Mouse (Mus musculus): ENCODE data around the gene Rapgef3.

Rapgef3 gene

DNA sequence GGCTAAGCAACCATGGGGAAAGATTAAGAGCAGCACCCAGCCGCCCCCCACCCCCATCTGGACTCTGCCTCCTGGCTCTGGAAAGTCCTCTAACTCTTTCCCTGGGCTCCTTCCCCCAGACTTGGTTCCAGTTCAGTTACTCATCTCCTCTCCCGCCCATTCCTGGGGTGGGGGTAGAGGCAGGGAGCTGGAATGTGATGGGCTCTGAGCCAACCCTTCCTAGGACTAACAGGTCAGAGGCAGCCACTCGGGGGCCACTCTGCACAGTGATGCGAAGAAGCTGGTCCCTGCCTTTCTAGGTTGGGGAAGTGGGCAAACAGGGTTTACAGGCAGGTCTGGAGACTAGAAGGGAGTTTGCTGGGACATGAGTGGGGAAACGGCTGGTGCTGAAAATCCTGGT, 5.3 kb upstream of the Rapgef3 start:
- no peak for DNase-seq (ENCODE audit: low read depth, low spot score)

- no peak for DNase-seq (ENCODE audit: low read depth, low spot score)
These were observed 2.5 kb upstream of the Rapgef3 start for GRCm38 (mm10) chr15:97770280-97770679.

DNA sequence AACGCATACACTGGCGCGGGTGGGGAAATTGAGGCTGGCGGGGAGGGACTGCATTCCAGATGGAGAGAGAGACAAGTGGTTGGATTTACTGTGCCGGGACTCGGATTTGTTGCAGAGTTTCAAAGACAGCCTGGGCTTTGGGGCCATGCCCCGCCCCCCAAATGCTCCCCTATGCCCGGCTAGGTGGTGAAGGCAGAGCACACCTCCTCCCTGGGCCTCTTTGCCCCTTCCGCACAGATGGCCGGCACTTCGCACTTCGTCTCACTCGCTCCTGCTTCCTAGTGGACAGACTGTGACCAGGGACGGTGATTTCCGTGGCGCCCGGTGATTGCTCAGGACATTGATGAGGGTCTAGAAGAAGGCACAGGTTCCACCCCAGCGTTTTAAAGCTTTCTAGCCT, 420 bp upstream of the Rapgef3 start:
- no peak for DNase-seq (ENCODE audit: low read depth, low spot score)

GRCm38 (mm10) chr15:97766594-97767279, 1.0 kb downstream of the Rapgef3 start:
- no peak for DNase-seq (ENCODE audit: low read depth, low spot score)

DNA sequence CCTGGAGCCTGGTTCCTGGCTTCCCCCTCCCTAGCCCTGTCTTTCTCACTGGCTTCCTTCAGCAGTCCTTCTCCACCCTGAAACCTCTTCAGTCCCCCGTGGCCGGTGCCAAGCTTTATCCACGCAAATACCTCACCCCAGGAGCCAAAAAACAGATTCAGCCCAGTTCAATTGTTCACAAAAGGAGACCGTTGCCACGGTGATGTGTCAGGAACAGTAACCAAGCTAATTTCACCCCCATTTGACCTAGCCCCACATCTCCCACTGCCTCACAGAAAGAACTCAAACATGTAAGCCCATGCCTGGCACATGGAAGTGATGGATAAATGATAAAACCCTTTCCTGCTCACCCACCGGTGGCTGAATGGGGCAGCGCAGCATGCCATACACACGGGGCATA, 1.6 kb downstream of the Rapgef3 start:
- no peak for DNase-seq (ENCODE audit: low read depth, low spot score)

DNA sequence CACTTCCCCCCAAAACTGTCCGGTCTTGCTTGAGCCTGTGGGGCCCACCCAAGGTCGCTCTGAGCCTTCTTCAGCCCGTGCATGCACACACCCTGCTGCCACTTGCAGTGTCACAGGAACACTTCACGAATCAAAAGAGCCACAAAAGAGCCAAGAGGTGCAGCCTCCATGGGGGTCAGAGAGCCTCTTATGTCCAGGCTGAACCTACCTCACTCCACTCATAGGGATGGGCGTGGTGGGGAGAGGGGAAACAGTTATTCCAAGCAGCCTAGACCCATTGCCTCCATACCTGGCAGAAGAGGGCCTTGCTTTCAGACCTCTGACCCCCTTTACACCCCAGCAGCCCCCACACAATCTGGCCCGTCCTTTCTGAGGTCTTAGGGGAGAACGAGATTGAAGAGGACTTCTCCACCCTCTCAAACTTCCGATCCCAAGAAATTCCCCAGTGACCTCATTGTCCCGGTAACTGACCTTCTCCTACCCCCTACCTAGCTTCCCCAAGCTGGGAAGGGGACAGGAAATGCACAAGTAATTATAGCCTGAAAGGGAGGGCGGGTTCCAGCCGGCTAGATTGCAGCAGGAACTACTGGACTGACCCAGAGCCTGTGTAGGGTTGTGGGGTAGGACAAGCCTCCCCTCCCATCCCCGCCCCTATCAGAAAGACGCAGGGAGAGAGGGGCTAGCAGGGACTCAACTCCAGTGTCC, 2.5 kb downstream of the Rapgef3 start:
- DNase-seq (ENCODE audit: low read depth, low spot score), result no peak

GRCm38 (mm10) chr15:97764532-97764931, 3.2 kb downstream of the Rapgef3 start:
- no peak for DNase-seq (ENCODE audit: low read depth, low spot score)

- DNase-seq (ENCODE audit: low read depth, low spot score), result no peak
These were observed 4.3 kb downstream of the Rapgef3 start for GRCm38 (mm10) chr15:97763256-97764049.

- DNase-seq (ENCODE audit: low read depth, low spot score), result no peak
These were observed 5.0 kb downstream of the Rapgef3 start for GRCm38 (mm10) chr15:97762733-97763132.

GRCm38 (mm10) chr15:97761438-97761837, 6.3 kb downstream of the Rapgef3 start:
- DNase-seq (ENCODE audit: low read depth, low spot score), result no peak

DNA sequence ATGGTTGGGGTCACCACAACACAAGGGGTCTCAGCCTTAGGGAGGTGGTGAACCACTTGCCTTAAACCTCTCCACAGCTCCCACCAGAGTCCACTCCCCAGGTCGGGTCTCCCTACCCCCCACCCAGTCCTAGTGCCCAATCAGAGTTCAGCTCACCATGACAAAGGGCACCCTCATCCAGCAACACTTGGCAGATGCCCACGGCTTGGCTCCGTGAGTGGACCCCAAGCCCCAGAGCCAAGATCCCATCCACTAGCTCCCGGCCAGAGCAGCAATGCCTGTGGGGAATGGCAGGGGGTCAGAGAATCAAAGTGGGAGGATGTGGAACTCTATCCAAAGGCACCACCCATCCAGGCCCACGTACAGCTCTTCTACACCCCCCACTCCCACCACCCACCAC, 6.8 kb downstream of the Rapgef3 start:
- no peak for DNase-seq (ENCODE audit: low read depth, low spot score)

DNA sequence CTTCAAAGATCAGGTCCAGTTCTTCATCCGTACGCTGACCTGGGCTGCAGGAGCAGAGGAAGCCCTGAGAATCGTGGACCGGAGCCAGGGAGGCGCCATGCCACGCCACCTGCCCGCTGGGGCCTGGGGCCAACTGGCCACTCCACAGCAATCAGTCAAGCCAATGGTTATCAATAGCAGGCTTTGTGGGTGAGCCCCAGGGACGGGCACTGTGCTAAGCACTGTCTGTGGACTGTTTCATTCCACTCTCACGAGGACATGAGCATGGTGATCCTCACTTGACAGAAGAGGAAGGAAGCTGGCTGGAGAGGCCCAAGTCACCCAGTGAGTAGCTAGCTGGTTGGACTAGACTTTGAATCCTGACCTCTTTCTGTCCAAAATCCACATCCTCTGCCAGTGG, 7.8 kb downstream of the Rapgef3 start:
- DNase-seq (ENCODE audit: low read depth, low spot score), result no peak

DNA sequence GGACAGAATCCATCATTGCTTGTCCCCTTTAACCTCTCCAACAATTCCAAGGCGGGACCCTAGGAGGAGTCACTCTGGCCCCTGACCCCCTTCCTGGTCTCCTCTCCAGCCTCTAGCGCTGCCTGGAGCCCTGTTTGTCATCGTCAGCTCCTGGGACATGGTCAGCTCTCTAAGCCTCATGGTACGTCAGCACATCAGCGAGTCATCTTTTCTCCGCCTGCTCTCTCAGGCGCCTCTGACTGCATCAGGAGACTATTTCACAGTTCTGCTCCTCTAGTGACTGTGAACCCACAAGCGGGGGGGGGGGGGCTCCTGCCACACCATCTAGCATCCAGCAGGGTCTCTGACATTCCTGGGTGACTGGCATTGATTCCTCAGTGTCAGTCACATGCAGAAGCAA, 12.4 kb downstream of the Rapgef3 start:
- DNase-seq (ENCODE audit: low read depth, low spot score), result no peak

DNA sequence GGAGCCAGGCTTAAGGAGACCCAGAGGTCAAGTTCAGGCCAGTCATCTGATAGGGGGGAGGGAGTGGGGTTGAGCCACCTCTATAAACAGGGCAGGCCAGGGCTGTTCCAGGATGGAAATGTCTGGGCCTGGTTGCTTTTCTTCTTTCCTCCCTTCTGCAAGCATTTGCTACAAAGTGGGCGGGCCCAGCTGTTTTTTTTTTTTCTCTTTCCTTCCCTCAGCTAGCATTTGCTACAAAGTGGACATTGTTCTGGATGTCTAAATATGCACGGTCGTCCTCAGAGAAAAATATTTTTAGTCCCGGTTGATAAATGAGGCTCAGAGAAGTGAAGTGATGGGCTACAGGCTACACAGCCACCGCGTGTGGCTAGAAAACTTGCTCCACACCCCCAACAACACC, 13.3 kb downstream of the Rapgef3 start:
- no peak for DNase-seq (ENCODE audit: low read depth, low spot score)

DNA sequence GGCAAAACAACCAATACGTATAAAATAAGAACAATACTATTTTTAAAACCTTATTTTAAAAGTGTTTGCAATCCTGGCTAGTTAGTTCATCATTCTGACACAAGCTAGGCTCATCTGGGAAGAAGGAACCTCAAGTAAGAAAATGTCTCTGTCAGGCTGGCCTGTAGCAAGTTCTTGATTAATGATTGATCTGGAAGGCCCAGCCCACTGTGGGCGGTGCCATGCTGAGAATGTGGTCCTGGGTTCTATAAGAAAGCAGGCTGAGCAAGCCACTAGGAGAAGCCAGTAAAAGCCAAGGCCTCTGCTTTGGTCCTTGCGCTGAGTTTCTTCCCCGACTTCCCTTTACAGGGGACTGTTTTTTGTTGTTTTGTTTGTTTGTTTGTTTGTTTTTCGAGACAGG, 15.3 kb downstream of the Rapgef3 start:
- DNase-seq (ENCODE audit: low read depth, low spot score), result no peak

- DNase-seq (ENCODE audit: low read depth, low spot score), result no peak
These were observed 16.1 kb downstream of the Rapgef3 start for GRCm38 (mm10) chr15:97751676-97752075.

DNA sequence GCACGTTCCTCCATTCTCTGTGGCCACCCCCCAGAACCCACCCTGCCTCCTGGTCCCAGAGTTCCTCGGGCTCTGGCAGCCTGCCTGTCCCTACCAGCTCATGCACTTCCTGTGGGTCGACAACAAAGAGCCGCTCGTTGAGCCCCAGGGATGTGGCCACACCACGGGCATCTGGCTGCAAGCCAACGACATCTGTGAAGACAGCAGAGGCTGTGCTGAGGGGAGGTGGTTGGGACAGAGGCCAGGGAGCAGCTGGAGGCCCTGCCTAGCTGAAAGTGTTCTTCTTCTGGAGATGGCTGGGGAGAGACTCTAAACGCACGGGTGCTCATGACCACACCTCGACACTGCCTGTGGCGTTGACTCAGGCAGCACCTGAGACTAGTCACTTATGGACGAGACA, 17.1 kb downstream of the Rapgef3 start:
- no peak for DNase-seq (ENCODE audit: low read depth, low spot score)

DNA sequence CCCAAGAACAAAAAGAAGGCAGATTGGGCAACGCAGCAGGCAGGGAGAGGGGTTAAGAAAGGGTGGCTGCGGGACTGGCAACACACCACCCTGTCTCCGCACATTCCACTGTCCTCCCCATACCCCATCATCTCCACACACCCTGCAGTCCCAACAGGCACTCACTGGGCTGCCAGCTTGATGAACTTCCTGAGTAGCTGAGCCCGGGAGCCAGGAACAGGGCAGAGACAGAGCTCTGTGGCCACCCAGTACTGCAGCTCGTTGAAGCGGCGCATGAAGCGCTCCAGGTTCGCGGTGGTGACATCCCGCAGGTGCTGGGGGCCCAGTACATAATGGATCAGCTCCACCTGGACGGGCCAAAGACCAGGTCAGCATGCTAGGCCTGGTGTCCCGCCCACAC, 17.9 kb downstream of the Rapgef3 start:
- no peak for DNase-seq (ENCODE audit: low read depth, low spot score)

DNA sequence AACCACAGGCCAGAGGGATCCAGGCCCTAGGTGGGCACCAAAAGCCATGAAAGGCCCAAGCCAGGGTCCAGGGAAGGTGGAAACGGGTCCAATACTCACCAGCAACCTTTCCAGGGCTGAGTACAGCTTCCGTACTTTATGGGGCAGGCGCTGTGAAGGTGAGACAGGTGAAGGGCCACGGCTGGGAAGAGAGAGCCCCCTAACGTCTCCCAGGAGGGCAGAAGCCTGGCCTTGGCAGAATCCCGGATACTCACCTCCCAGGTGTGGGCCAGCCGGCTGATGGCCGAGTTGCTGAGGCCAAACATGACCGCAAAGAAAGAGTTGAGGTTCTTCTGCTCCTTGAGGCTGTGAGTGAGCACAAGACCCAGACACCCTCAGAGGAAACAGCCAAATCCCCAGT, 18.4 kb downstream of the Rapgef3 start:
- no peak for DNase-seq (ENCODE audit: low read depth, low spot score)

- no peak for DNase-seq (ENCODE audit: low read depth, low spot score)
These were observed 18.8 kb downstream of the Rapgef3 start for GRCm38 (mm10) chr15:97748964-97749363.

GRCm38 (mm10) chr15:97748309-97748708, 19.5 kb downstream of the Rapgef3 start:
- no peak for DNase-seq (ENCODE audit: low read depth, low spot score)

DNA sequence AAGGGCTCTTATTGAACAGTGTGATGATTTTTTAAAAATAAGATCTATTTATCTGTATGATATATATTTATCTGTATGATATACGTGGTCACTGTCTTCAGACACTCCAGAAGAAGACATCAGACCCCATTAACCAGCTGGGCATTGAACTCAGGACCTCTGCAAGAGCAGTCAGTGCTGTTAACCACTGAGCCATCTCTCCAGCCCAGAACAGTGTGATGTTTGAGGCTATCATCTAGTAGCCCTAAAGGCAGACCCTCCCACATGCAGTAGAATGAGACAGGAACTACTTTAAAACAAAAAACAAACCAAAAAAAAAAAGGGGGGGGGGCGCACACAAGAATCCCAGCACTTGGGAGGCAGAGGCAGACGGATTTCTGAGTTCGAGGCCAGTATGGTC, 20.3 kb downstream of the Rapgef3 start:
- no peak for DNase-seq (ENCODE audit: low read depth, low spot score)

DNA sequence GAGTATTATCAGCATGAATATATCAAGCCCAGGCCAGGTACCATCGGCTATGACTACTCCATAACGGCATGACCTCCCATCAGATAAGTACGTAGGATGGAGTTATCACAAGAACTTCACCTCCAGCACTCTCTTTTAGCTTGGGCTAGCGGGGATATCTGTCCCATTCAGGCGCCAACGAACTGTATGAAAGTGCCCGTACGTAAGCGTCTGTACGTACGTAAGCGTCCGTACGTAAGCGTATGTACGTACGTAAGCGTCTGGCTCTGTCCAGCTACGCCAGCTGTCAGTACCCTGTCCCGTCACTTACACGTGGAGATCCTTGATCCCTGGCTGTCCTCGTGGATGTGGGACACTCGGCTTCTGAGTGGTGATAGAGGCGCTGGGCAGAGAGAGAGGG, 21.0 kb downstream of the Rapgef3 start:
- no peak for DNase-seq (ENCODE audit: low read depth, low spot score)
